Mouse (Mus musculus): ENCODE results near the gene Gtse1. TPM values are rescaled to one million over a fixed set of nuclear protein-coding genes. Genes with fewer than 3 reads are reported as not detected.

Gtse1 gene
- polyA plus RNA-seq, 1 experiment from 2014 or later: 23.0 TPM

DNA sequence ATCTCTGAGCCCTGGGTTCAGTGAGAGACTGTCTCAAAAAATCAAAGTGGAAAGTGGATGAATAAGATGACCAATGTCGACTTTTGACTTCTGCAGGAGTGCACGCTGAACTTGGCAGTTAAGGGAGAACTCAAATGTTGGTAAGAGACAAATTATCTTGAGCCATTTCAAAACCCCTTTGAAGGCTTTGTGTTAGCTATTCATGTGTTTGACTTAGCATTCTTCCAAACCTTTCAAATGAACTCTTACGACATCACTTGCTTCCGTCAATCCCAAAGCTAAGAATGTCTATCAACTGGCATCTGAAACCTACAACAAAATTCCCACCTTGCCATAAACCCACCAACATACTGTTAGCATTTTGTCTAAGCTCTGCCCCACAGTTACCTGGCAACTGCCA, 31.5 kb upstream of the Gtse1 start:
- Histone ChIP-seq H3K36me3 (ENCODE audit: control insufficient read depth, insufficient read depth) (no peaks in the 10 kb centered on the region), H3K27ac (ENCODE audit: low read length) (no peak overlapping the region), H3K27me3 (ENCODE audit: control insufficient read depth, insufficient read depth, low read depth, low read length) (no peaks in the 10 kb centered on the region), H3K4me3 (ENCODE audit: low read depth, low read length) (no peak overlapping the region), H3K9me3 (replicated peaks; ENCODE audit: control insufficient read depth, low read length) (no peaks in the 10 kb centered on the region), H3K4me2 (ENCODE audit: low read depth, low read length) (no peak overlapping the region), H3K4me1 (ENCODE audit: control insufficient read depth, low read depth, low read length) (peaks cover 22% of the 10 kb centered on the region), H3K9ac (ENCODE audit: low read depth, low read length) (no peak overlapping the region)
- no peak for ATAC-seq (ENCODE audit: low read depth)
- WGBS (ENCODE audit: insufficient replicate concordance): 66% methylated on average over 4 of the region's 4 CpGs

DNA sequence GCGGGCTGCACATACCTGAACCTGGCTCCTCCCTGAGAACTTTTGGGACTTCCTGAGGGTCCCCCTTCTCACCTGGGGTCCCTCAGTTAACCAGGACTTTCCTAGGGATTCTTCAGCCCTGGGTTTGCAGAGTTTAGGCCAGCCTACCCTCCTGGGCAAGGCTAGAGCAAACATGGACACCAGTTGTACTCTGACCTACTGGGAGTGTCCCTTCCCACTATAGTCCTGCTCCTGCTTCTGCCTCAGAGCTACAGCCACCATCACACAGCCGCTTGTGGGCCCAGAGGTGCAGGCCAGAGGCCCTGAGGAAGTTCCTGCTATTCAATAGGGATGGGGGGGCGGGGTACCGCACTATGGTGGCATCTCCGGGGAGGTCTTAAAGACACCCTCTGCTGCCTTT, 30.1 kb upstream of the Gtse1 start:
- H3K9me3 ChIP-seq (replicated peaks; ENCODE audit: control insufficient read depth, low read length): no peaks in the 10 kb centered on the region
- no peak overlapping the region for H3K4me3 ChIP-seq (ENCODE audit: low read depth, low read length)
- H3K27me3 ChIP-seq (ENCODE audit: control insufficient read depth, insufficient read depth, low read depth, low read length): no peaks in the 10 kb centered on the region
- WGBS (ENCODE audit: insufficient replicate concordance): 51% methylated on average over 5 of the region's 5 CpGs
- no peak for ATAC-seq (ENCODE audit: low read depth)
- H3K4me2 ChIP-seq (ENCODE audit: low read depth, low read length): no peak overlapping the region
- no peak overlapping the region for H3K9ac ChIP-seq (ENCODE audit: low read depth, low read length)
- peaks cover 22% of the 10 kb centered on the region for H3K4me1 ChIP-seq (ENCODE audit: control insufficient read depth, low read depth, low read length)
- H3K36me3 ChIP-seq (ENCODE audit: control insufficient read depth, insufficient read depth): no peaks in the 10 kb centered on the region
- H3K27ac ChIP-seq (ENCODE audit: low read length): peak overlapping the region; percentile 6; the same call in 1 of the 2 replicates

DNA sequence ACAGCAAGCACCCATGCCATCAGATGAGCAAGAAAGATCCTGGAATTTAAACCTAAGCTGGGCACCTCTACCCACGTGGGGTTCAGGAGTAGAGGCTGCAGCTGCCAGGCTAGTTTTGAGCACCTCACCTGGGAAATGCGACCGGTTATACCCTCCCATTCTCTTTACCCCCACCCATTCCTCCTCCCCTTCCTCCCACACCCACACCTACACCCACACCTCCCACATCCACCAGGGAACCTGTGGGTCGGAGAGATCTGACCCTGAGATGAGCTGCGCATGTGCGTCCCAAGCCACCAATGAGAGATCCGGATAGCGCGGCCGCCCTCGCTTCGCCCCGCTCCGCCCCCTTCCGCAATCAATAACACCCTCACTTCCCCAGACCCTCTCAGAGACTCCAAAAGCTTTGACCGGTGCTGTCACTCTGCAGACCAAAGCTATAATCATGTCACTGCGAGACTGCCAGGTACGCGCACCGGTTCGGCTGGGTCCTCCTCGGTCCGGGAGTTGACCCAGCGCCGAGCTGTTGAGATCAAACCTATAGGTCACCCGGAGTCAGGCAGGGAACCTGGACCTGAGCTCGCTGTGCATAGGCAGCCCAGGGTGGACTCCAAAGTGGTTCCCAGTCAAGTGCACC, 27.5 kb upstream of the Gtse1 start, which contains the start of gene Ttc38:
Gene Ttc38, plus strand, starts transcription at position 353 of the 637 bp plus-strand sequence.
- peak within 1 kb of the TSS; percentile 67 for H3K9ac ChIP-seq (ENCODE audit: low read depth, low read length)
- H3K27me3 ChIP-seq (ENCODE audit: control insufficient read depth, insufficient read depth, low read depth, low read length): no peaks in the 10 kb centered on the region
- ATAC-seq (ENCODE audit: low read depth): peak; percentile 88
- H3K9me3 ChIP-seq (replicated peaks; ENCODE audit: control insufficient read depth, low read length): no peaks in the 10 kb centered on the region
- peak within 1 kb of the TSS; percentile 81 for H3K4me2 ChIP-seq (ENCODE audit: low read depth, low read length)
- peak within 1 kb of the TSS; percentile 76 for H3K27ac ChIP-seq (ENCODE audit: low read length)
- H3K4me1 ChIP-seq (ENCODE audit: control insufficient read depth, low read depth, low read length): peaks cover 16% of the 10 kb centered on the region
- under 1% methylated on average over 27 of the region's 27 CpGs for WGBS (ENCODE audit: insufficient replicate concordance)
- H3K36me3 ChIP-seq (ENCODE audit: control insufficient read depth, insufficient read depth): peaks cover 3% of the 10 kb centered on the region; the same call in 1 of the 2 replicates
- H3K4me3 ChIP-seq (ENCODE audit: low read depth, low read length): peak within 1 kb of the TSS; percentile 72

DNA sequence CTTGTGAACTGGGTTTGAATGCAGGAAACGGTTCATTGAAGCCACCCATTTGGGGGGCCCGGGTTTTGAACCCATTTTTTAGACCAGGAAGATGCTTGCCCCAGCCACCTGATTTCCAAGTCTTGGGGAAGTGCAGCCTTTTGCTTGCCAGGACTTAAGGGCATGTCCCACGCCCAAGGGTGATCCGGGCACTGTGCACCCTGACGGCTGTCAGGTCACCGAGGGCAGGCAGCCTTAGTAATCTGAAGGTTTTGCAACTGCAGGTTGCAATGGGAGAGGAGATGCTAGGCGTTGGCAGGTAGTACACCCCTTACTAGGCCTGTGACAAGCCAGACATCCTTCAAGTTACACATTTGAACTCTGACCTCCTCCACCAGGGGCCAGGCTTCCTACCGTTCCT, 26.9 kb upstream of the Gtse1 start:
- Histone ChIP-seq H3K9me3 (replicated peaks; ENCODE audit: control insufficient read depth, low read length) (no peaks in the 10 kb centered on the region), H3K4me2 (ENCODE audit: low read depth, low read length) (peak overlapping the region; percentile 81), H3K27ac (ENCODE audit: low read length) (peak overlapping the region; percentile 76), H3K9ac (ENCODE audit: low read depth, low read length) (peak overlapping the region; percentile 67), H3K36me3 (ENCODE audit: control insufficient read depth, insufficient read depth) (peaks cover 3% of the 10 kb centered on the region; the same call in 1 of the 2 replicates), H3K4me1 (ENCODE audit: control insufficient read depth, low read depth, low read length) (peaks cover 13% of the 10 kb centered on the region), H3K4me3 (ENCODE audit: low read depth, low read length) (peak overlapping the region; percentile 72), H3K27me3 (ENCODE audit: control insufficient read depth, insufficient read depth, low read depth, low read length) (no peaks in the 10 kb centered on the region)
- ATAC-seq (ENCODE audit: low read depth): no peak
- 44% methylated on average over 8 of the region's 8 CpGs for WGBS (ENCODE audit: insufficient replicate concordance)

DNA sequence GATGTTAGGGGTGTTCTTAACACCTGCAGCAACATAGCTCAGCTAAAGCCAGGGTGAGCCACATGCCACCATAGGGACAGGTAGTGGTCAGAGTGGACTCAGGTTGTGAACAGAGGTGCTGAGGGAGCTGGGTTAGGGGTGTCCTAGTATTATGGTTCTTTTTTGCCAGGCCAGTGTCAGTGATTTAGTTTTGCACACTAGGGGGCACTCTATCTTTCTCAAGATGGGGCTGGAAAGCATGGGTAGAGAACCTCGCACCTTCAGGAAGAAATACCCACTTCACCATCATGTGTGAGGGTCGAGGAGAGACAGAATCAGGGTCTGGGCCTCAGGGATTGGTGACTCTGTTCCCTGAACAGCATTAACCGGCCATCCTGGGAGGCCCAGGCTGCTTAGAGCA, 24.2 kb upstream of the Gtse1 start:
- Histone ChIP-seq H3K27ac (ENCODE audit: low read length) (no peak overlapping the region), H3K4me2 (ENCODE audit: low read depth, low read length) (no peak overlapping the region), H3K4me3 (ENCODE audit: low read depth, low read length) (no peak overlapping the region), H3K36me3 (ENCODE audit: control insufficient read depth, insufficient read depth) (peaks cover 3% of the 10 kb centered on the region; the same call in 1 of the 2 replicates), H3K27me3 (ENCODE audit: control insufficient read depth, insufficient read depth, low read depth, low read length) (no peaks in the 10 kb centered on the region), H3K9ac (ENCODE audit: low read depth, low read length) (no peak overlapping the region), H3K9me3 (replicated peaks; ENCODE audit: control insufficient read depth, low read length) (no peaks in the 10 kb centered on the region), H3K4me1 (ENCODE audit: control insufficient read depth, low read depth, low read length) (peaks cover 13% of the 10 kb centered on the region)
- 49% methylated on average over 3 of the region's 3 CpGs for WGBS (ENCODE audit: insufficient replicate concordance)
- ATAC-seq (ENCODE audit: low read depth): no peak

DNA sequence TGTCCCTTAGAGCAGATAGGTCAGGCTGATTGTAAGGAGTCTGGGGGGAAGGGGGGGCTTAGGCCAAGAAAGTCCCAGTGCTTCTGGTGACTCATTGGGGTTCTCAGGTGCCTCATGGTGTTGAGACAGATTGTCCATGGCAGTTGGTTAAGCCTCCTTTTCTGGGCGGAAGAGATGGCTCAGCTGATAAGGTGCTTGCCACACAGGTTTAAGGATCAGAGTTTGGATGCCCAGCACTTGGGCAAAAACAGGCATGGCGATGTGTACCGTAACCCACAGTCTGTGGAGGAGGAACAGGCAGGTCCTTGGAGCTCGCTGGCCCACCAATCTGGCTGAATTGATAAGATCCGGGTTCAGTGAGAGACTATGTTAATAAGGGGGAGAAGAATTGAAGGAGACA, 22.7 kb upstream of the Gtse1 start:
- Histone ChIP-seq H3K36me3 (ENCODE audit: control insufficient read depth, insufficient read depth) (peaks cover 3% of the 10 kb centered on the region; the same call in 1 of the 2 replicates), H3K27ac (ENCODE audit: low read length) (no peak overlapping the region)
- 59% methylated on average over 5 of the region's 5 CpGs for WGBS (ENCODE audit: insufficient replicate concordance)

DNA sequence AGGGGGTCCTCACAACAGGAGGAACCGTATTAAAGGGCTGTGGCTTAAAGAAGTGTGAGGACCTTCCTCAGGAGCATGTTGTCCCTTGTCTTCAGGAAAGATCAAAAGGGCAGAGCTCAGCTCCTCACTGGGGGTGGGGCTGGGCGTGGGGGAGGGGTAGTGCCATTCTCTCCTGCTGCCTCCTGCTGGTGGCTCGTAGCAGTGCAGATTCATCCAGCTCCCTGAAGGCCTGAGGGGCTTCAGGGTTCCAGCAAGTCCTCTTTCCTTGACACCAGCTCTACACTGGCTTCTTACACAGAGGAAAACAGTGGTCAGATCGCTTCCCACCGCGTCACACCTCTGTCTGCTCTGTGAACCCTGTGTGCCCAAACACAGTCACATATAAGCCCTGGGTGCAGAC, 18.6 kb upstream of the Gtse1 start:
- Histone ChIP-seq H3K4me2 (ENCODE audit: low read depth, low read length) (no peak overlapping the region), H3K9ac (ENCODE audit: low read depth, low read length) (no peak overlapping the region), H3K27ac (ENCODE audit: low read length) (no peak overlapping the region), H3K9me3 (replicated peaks; ENCODE audit: control insufficient read depth, low read length) (no peaks in the 10 kb centered on the region), H3K27me3 (ENCODE audit: control insufficient read depth, insufficient read depth, low read depth, low read length) (no peaks in the 10 kb centered on the region), H3K36me3 (ENCODE audit: control insufficient read depth, insufficient read depth) (0 out of 2 replicates have a peak, but pooled peaks cover 3% of the 10 kb centered on the region), H3K4me3 (ENCODE audit: low read depth, low read length) (no peak overlapping the region), H3K4me1 (ENCODE audit: control insufficient read depth, low read depth, low read length) (peaks cover 5% of the 10 kb centered on the region)
- ATAC-seq (ENCODE audit: low read depth): no peak
- 49% methylated on average over 6 of the region's 6 CpGs for WGBS (ENCODE audit: insufficient replicate concordance)

More for the DNA sequence above, 22.7 kb upstream of the Gtse1 start:
- no peak overlapping the region for H3K9ac ChIP-seq (ENCODE audit: low read depth, low read length)
- H3K4me2 ChIP-seq (ENCODE audit: low read depth, low read length): no peak overlapping the region
- H3K27me3 ChIP-seq (ENCODE audit: control insufficient read depth, insufficient read depth, low read depth, low read length): no peaks in the 10 kb centered on the region
- H3K4me1 ChIP-seq (ENCODE audit: control insufficient read depth, low read depth, low read length): peaks cover 13% of the 10 kb centered on the region
- H3K4me3 ChIP-seq (ENCODE audit: low read depth, low read length): no peak overlapping the region
- ATAC-seq (ENCODE audit: low read depth): no peak
- no peaks in the 10 kb centered on the region for H3K9me3 ChIP-seq (replicated peaks; ENCODE audit: control insufficient read depth, low read length)

DNA sequence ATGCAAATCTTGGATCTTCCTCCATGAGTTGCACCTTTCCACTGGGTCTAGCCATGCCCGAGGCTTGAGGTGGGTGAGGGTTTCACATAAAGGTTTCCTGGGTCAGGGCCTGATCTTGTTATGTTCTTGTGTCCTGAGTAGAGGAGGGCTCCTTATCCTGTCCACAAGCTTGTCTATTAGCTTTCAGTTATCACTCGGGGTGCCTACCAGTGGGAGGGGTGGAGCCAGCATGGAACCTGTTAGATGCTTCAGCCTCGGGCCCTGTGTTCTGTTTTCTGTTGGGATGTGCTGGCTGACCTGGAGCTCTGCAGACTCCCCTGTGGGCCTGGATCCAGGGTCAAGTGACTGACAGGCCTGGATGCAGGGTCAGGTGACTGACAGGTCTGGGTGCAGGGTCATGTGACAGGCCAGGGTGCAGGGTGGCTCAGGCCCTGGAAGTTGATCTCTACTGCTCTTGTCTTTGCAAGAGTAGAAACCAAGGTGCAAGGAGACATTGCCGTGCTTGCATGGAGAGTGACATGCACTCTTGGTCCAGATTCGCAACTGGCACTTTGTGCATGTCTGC, 17.7 kb upstream of the Gtse1 start:
- peak; percentile 45 for ATAC-seq (ENCODE audit: low read depth)
- no peak overlapping the region for H3K27ac ChIP-seq (ENCODE audit: low read length)

DNA sequence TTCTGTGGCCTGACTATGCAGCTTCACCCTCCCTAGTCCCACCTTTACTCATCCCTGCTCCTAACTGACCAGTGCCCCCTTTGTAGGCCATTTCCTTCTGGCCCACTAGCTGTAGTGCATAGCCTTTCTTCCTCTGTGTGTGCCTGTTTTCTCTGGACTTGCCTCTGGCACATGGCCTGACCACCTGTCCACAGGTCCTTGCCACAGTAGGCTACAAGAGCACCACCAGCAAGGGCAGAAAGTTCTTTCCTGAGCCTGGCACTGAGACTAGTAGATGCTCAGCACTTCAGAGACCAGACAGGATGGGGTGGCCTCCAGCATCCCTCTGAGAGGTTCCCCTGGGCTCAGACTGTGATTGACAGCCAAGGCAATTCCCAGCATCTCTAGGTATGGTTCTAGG, 14.5 kb upstream of the Gtse1 start:
- no peak overlapping the region for H3K4me2 ChIP-seq (ENCODE audit: low read depth, low read length)

More for the DNA sequence above, 17.7 kb upstream of the Gtse1 start:
- Histone ChIP-seq H3K4me3 (ENCODE audit: low read depth, low read length) (no peak overlapping the region), H3K4me1 (ENCODE audit: control insufficient read depth, low read depth, low read length) (peaks cover 5% of the 10 kb centered on the region), H3K27me3 (ENCODE audit: control insufficient read depth, insufficient read depth, low read depth, low read length) (no peaks in the 10 kb centered on the region), H3K4me2 (ENCODE audit: low read depth, low read length) (no peak overlapping the region), H3K9me3 (replicated peaks; ENCODE audit: control insufficient read depth, low read length) (no peaks in the 10 kb centered on the region), H3K36me3 (ENCODE audit: control insufficient read depth, insufficient read depth) (no peaks in the 10 kb centered on the region; the same call in 1 of the 2 replicates), H3K9ac (ENCODE audit: low read depth, low read length) (no peak overlapping the region)
- WGBS (ENCODE audit: insufficient replicate concordance): 47% methylated on average over 5 of the region's 5 CpGs

More for the DNA sequence above, 14.5 kb upstream of the Gtse1 start:
- H3K27ac ChIP-seq (ENCODE audit: low read length): no peak overlapping the region
- H3K9me3 ChIP-seq (replicated peaks; ENCODE audit: control insufficient read depth, low read length): no peaks in the 10 kb centered on the region
- H3K4me1 ChIP-seq (ENCODE audit: control insufficient read depth, low read depth, low read length): peaks cover 5% of the 10 kb centered on the region
- H3K27me3 ChIP-seq (ENCODE audit: control insufficient read depth, insufficient read depth, low read depth, low read length): no peaks in the 10 kb centered on the region
- no peaks in the 10 kb centered on the region; the same call in 1 of the 2 replicates for H3K36me3 ChIP-seq (ENCODE audit: control insufficient read depth, insufficient read depth)
- no peak for ATAC-seq (ENCODE audit: low read depth)
- H3K4me3 ChIP-seq (ENCODE audit: low read depth, low read length): no peak overlapping the region
- no peak overlapping the region for H3K9ac ChIP-seq (ENCODE audit: low read depth, low read length)

Measured in liver, embryonic 16.5 days (tissue).